Mouse (Mus musculus) CH12.LX (cell line): ENCODE measurements at regions not wholly inside any gene's neighbourhood (a gene's known extent, or its start where the extent isn't known, plus 50 kb on each side); places are given as distances from the start of the nearest gene placed in this dataset.

Experiments used
- DNase-seq: peaks from one replicate; pipeline ENCODE4 v3.0.0-alpha.2; 2013; ENCODE audit errors: extremely low read depth
- H3K27ac ChIP-seq: 2 replicates; pipeline ENCODE4 v1.5.1; 2012; ENCODE audit warnings: low read depth, mild to moderate bottlenecking, control low read depth, moderate library complexity; ENCODE audit not compliant: insufficient read depth
- H3K27me3 ChIP-seq: replicated peaks from 2 replicates; pipeline ENCODE3; 2012; ENCODE audit warnings: inconsistent platforms
- H3K36me3 ChIP-seq, 2 experiments: replicated peaks in 1 of 2; 2 replicates each; pipeline versions ENCODE3 to v1.6.1; 2012; ENCODE audit warnings: inconsistent platforms in 1 of 2, low read length in 1 of 2, mild to moderate bottlenecking in 1 of 2, mixed read lengths in 1 of 2, moderate library complexity in 1 of 2; ENCODE audit not compliant: control insufficient read depth in 1 of 2, insufficient read depth in 1 of 2
- H3K4me1 ChIP-seq, 2 experiments: 2 replicates each; pipeline ENCODE4 v1.6.1; 2012; ENCODE audit warnings: inconsistent platforms in 1 of 2, moderate library complexity in 1 of 2; ENCODE audit not compliant: insufficient read depth in 2 of 2, control insufficient read depth in 1 of 2
- H3K4me2 ChIP-seq: 2 replicates; pipeline ENCODE4 v1.6.1; 2012; ENCODE audit warnings: low read depth, mild to moderate bottlenecking, control low read depth; ENCODE audit not compliant: poor library complexity, insufficient read depth, severe bottlenecking
- H3K4me3 ChIP-seq, 3 experiments: fragments of 150-350 bp in 1 of 3; sonication (generic) in 1 of 3; replicated peaks in 1 of 3; 2 replicates each; pipeline versions ENCODE3 to v1.5.1; 2011 to 2012; ENCODE audit warnings: low read depth in 2 of 3, low read length in 2 of 3, mild to moderate bottlenecking in 2 of 3, moderate library complexity in 2 of 3, control low read depth in 1 of 3, improper control_type of control experiment in 1 of 3, inconsistent platforms in 1 of 3, mixed read lengths in 1 of 3; ENCODE audit not compliant: poor library complexity in 1 of 3
- H3K79me2 ChIP-seq: replicated peaks from 2 replicates; pipeline ENCODE4 v1.6.1; 2012; ENCODE audit warnings: mild to moderate bottlenecking, moderate library complexity; ENCODE audit not compliant: control insufficient read depth, poor library complexity, insufficient read depth, severe bottlenecking; ENCODE audit errors: extremely low read depth
- H3K9ac ChIP-seq: 2 replicates; pipeline ENCODE4 v1.6.1; 2012; ENCODE audit warnings: low read depth, mild to moderate bottlenecking, control low read depth, moderate library complexity; ENCODE audit not compliant: insufficient read depth
- H3K9me3 ChIP-seq: replicated peaks from 2 replicates; pipeline ENCODE3; 2012; ENCODE audit warnings: low read length, inconsistent platforms, mixed read lengths
- CHD1 ChIP-seq: IDR thresholded peaks from 2 replicates; pipeline ENCODE4 v1.6.1; 2012; ENCODE audit warnings: low read depth, low read length, improper control_type of control experiment, inconsistent platforms
- CHD2 ChIP-seq: IDR thresholded peaks from 2 replicates; pipeline ENCODE4 v1.6.1; 2011; ENCODE audit warnings: low read length, improper control_type of control experiment
- E2F4 ChIP-seq: IDR thresholded peaks from 2 replicates; pipeline ENCODE4 v1.6.1; 2011; ENCODE audit warnings: low read depth, low read length, improper control_type of control experiment; ENCODE audit not compliant: insufficient replicate concordance
- HCFC1 ChIP-seq: IDR thresholded peaks from 2 replicates; pipeline ENCODE4 v1.6.1; 2012; ENCODE audit warnings: low read depth, mild to moderate bottlenecking, inconsistent platforms, low read length, improper control_type of control experiment
- JUN ChIP-seq: IDR thresholded peaks from 2 replicates; pipeline ENCODE4 v1.6.1; 2011; ENCODE audit warnings: low read depth, mild to moderate bottlenecking, low read length, improper control_type of control experiment, moderate library complexity; ENCODE audit not compliant: insufficient read depth
- KAT2A ChIP-seq: IDR thresholded peaks from 2 replicates; pipeline ENCODE4 v1.6.1; 2012; ENCODE audit warnings: low read length, improper control_type of control experiment, inconsistent platforms; ENCODE audit not compliant: insufficient replicate concordance
- MAFK ChIP-seq: IDR thresholded peaks from 2 replicates; pipeline ENCODE4 v1.6.1; 2011; ENCODE audit warnings: low read length, improper control_type of control experiment; ENCODE audit not compliant: insufficient replicate concordance
- MAZ ChIP-seq: IDR thresholded peaks from 2 replicates; pipeline ENCODE4 v1.6.1; 2012; ENCODE audit warnings: low read depth, mild to moderate bottlenecking, inconsistent platforms, low read length, improper control_type of control experiment, moderate library complexity
- MYC ChIP-seq: IDR thresholded peaks from 2 replicates; pipeline ENCODE4 v1.6.1; 2011; ENCODE audit warnings: low read depth, mild to moderate bottlenecking, improper control_type of control experiment, low read length
- POLR2A ChIP-seq: IDR thresholded peaks from 2 replicates; pipeline ENCODE4 v1.6.1; 2011; ENCODE audit warnings: low read depth, mild to moderate bottlenecking, improper control_type of control experiment, low read length
- POLR2AphosphoS2 ChIP-seq: IDR thresholded peaks from 2 replicates; pipeline ENCODE4 v1.6.1; 2011; ENCODE audit warnings: low read depth, low read length, improper control_type of control experiment
- RCOR1 ChIP-seq: conservative IDR thresholded peaks from 2 replicates; pipeline ENCODE4 v1.6.1; 2012; ENCODE audit warnings: low read depth, mild to moderate bottlenecking, inconsistent platforms, low read length, improper control_type of control experiment
- SMC3 ChIP-seq: IDR thresholded peaks from 2 replicates; pipeline ENCODE4 v1.6.1; 2011; ENCODE audit warnings: low read depth, low read length, improper control_type of control experiment
- TBP ChIP-seq: conservative IDR thresholded peaks from 2 replicates; pipeline ENCODE4 v1.6.1; 2011; ENCODE audit warnings: low read depth, low read length, improper control_type of control experiment
- TCF12 ChIP-seq: IDR thresholded peaks from 2 replicates; pipeline ENCODE4 v1.6.1; 2014; ENCODE audit warnings: low read depth, mild to moderate bottlenecking, inconsistent platforms, low read length, improper control_type of control experiment
- UBTF ChIP-seq: IDR thresholded peaks from 2 replicates; pipeline ENCODE4 v1.6.1; 2012; ENCODE audit warnings: low read depth, mild to moderate bottlenecking, inconsistent platforms, low read length, improper control_type of control experiment, moderate library complexity
- ZNF384 ChIP-seq: IDR thresholded peaks from 2 replicates; pipeline ENCODE4 v1.6.1; 2012; ENCODE audit warnings: low read depth, low read length, improper control_type of control experiment, inconsistent platforms
- dilution Hi-C: fragments of 300-500 bp; cut with MboI; formaldehyde crosslinking; loops from 2 replicates; pipeline ENCODE4 v1.14.3; 2020; ENCODE audit warnings: low sequenced_read_pairs; ENCODE audit not compliant: extremely low pct_unique_long_range_greater_than_20kb, extremely low pct_ligation_motif_present
- in situ Hi-C: fragments of 300-500 bp; cut with MboI; formaldehyde crosslinking; loops from 3 replicates; pipeline ENCODE4 v1.14.3; 2019; ENCODE audit warnings: low sequenced_read_pairs, low pct_ligation_motif_present, low pct_unique_long_range_greater_than_20kb, mixed read lengths

DNA sequence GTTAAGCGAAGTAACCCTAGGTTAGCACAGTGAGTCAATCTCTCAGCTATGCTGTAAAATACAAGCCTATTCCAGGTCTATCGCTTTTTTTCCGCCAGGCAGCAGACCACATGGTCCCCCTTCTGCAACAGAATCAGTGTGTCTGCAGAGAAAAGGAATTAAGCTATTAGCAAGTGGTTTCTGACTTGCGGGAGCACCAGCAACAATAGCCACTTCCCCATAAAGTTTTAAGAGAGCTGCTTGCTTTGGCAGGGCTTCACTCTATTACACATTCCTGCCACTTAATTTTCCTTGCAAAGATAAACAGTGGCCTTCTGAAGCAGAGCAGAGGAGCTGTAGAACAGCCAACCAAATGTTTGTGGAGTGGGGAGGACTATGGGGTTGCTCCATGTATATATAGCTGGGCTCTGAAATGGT is 59.8 kb upstream of the Osmr start:
- TF ChIP-seq CHD2, result no peak
- no peak for TF ChIP-seq TCF12
- no peak for TF ChIP-seq UBTF
- no peak for TF ChIP-seq JUN
- TF ChIP-seq TBP, result no peak
- no peak for TF ChIP-seq KAT2A
- TF ChIP-seq MAFK, result no peak
- TF ChIP-seq RCOR1, result no peak
- no peak for TF ChIP-seq MAZ
- no peak for TF ChIP-seq HCFC1
- no peak for TF ChIP-seq ZNF384
- TF ChIP-seq MYC, result no peak
- no peak for TF ChIP-seq CHD1
- TF ChIP-seq SMC3, result no peak
- TF ChIP-seq POLR2A, result no peak
- TF ChIP-seq E2F4, result no peak
- H3K4me2 ChIP-seq, result no peak overlapping the region

GRCm38 (mm10) chr15:6941491-6941890 is 66.7 kb upstream of the Osmr start:
- no peak for DNase-seq
- H3K79me2 ChIP-seq, result no peaks in the 10 kb centered on the region
- H3K27me3 ChIP-seq, result peaks cover 26% of the 10 kb centered on the region
- no peaks in the 10 kb centered on the region for H3K9me3 ChIP-seq
- no peaks in the 10 kb centered on the region for H3K4me1 ChIP-seq
- TF ChIP-seq POLR2AphosphoS2, result no peak
- TF ChIP-seq TBP, result no peak
- TF ChIP-seq MAFK, result no peak
- no peak overlapping the region for H3K9ac ChIP-seq
- in situ Hi-C loops, result no loop called here
- H3K27ac ChIP-seq, result no peak overlapping the region
- dilution Hi-C loops, result no loop called here
- H3K36me3 ChIP-seq, result no peaks in the 10 kb centered on the region
- no peak overlapping the region for H3K4me2 ChIP-seq
- H3K4me3 ChIP-seq, result no peak overlapping the region

More for the DNA sequence above, 59.8 kb upstream of the Osmr start:
- H3K27me3 ChIP-seq, result peaks cover 7% of the 10 kb centered on the region
- no peaks in the 10 kb centered on the region for H3K9me3 ChIP-seq
- dilution Hi-C loops, result no loop called here
- no peak for DNase-seq
- H3K79me2 ChIP-seq, result no peaks in the 10 kb centered on the region
- in situ Hi-C loops, result no loop called here
- no peaks in the 10 kb centered on the region for H3K4me1 ChIP-seq
- H3K36me3 ChIP-seq, result no peaks in the 10 kb centered on the region
- H3K27ac ChIP-seq, result no peak overlapping the region
- no peak overlapping the region for H3K4me3 ChIP-seq
- no peak overlapping the region for H3K9ac ChIP-seq
